In the genomic region with DNA sequence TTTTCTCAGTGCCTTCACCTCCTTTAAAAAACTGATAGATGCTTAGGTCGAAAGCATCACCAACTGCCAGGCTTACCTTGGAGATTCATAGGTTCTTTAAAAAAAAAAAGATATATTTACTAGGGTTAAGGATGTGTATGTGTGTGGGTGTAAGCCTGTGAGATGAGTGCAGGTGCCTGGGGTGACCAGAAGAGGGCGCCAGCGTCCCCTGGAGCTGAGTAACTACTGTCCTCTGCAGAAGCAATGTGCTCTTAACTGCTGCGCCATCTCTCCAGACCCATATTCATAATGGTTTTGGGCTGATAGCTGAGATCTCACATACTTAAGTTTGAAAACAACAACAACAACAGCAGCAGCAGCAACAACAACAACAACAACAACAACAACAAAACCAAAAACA, we compare ENCODE assay signal across 15 mouse cellular contexts. TPM values are rescaled to one million over a fixed set of nuclear protein-coding genes. Genes with fewer than 3 reads are reported as not detected.
DNase-seq lines count a peak whose midpoint lies in the region; ATAC-seq and TF ChIP-seq lines count a peak whose summit lies in the region.
"Had no signal": no experiment of that assay in that cellular context is flagged by ENCODE, and none has a peak within 500 bp of the region (broad histone marks: within the 10 kb centered on the region; RNA-seq: fewer than 3 reads in every experiment).

No protein-coding gene starts in this region.

- no peak overlapping the region for H3K27ac ChIP-seq in left cerebral cortex, adult 2 months
- no peak overlapping the region for H3K27ac ChIP-seq in forebrain, embryonic 15.5 days (replicated peaks)
- H3K27ac ChIP-seq: liver, embryonic 15.5 days; stomach, embryonic 15.5 days had no signal

- no peaks in the 10 kb centered on the region for H3K27me3 ChIP-seq in E14TG2a.4 (ENCODE audit: insufficient read depth, low read length)
- no peaks in the 10 kb centered on the region for H3K27me3 ChIP-seq in forebrain, embryonic 15.5 days
- H3K27me3 ChIP-seq: liver, embryonic 15.5 days; stomach, embryonic 15.5 days had no signal

- no peak for ATAC-seq in forebrain, embryonic 15.5 days (replicated peaks)
- ATAC-seq: forebrain, embryonic 16.5 days had no signal

- no peak overlapping the region for H3K4me2 ChIP-seq in forebrain, embryonic 15.5 days (replicated peaks)
- H3K4me2 ChIP-seq: liver, embryonic 15.5 days; stomach, embryonic 15.5 days had no signal

- no peak overlapping the region for H3K4me3 ChIP-seq in left cerebral cortex, adult 2 months
- H3K4me3 ChIP-seq in E14TG2a.4 (replicated peaks; ENCODE audit: low read length), result no peak overlapping the region
- no peak overlapping the region for H3K4me3 ChIP-seq in forebrain, embryonic 15.5 days
- H3K4me3 ChIP-seq: liver, embryonic 15.5 days; myocyte; stomach, embryonic 15.5 days had no signal

- 89% methylated on average over 4 of the region's 4 CpGs for WGBS in forebrain, embryonic 15.5 days

- no peak for DNase-seq in left cerebral cortex, adult 2 months (ENCODE audit: extremely low spot score in 1 of 2, low spot score in 2 of 2)
- no peak for DNase-seq in left cerebral cortex, adult 18-20 months (ENCODE audit: low spot score in 2 of 2)
- DNase-seq in B cell, adult 2 months, result peak; percentile 38 to 44
- DNase-seq in brain, embryonic 14.5 days (ENCODE audit: low read depth), result no peak
- DNase-seq in cerebellum, adult 9-11 months, result no peak
- DNase-seq: adrenal gland, postnatal 14 days; heart, postnatal 10 days; kidney, postnatal 4 days; right cerebral cortex, postnatal 14 days had no signal

- no peak for TF ChIP-seq POLR2A in brain, embryonic 14.5 days (IDR thresholded peaks at IDR 0.05; ENCODE audit: borderline replicate concordance, extremely low read depth, insufficient read depth, insufficient read length, poor library complexity, severe bottlenecking)

- no peaks in the 10 kb centered on the region for H3K4me1 ChIP-seq in E14TG2a.4 (replicated peaks; ENCODE audit: low read depth, low read length)
- H3K4me1 ChIP-seq in forebrain, embryonic 15.5 days, result no peaks in the 10 kb centered on the region
- H3K4me1 ChIP-seq: liver, embryonic 15.5 days; stomach, embryonic 15.5 days had no signal

- no peaks in the 10 kb centered on the region for H3K9me3 ChIP-seq in E14TG2a.4 (ENCODE audit: low read length)
- H3K9me3 ChIP-seq in forebrain, embryonic 15.5 days, result no peaks in the 10 kb centered on the region
- H3K9me3 ChIP-seq: liver, embryonic 15.5 days; stomach, embryonic 15.5 days had no signal

- peak; percentile 16 for TF ChIP-seq CTCF in left cerebral cortex, adult 2 months (IDR thresholded peaks at IDR 0.05)
- TF ChIP-seq CTCF in E14TG2a.4 (conservative IDR thresholded peaks at IDR 0.05; ENCODE audit: low read length), result peak; percentile 78
- TF ChIP-seq CTCF in brain, embryonic 14.5 days (IDR thresholded peaks at IDR 0.05; ENCODE audit: borderline replicate concordance, extremely low read depth, insufficient read depth, insufficient read length), result peak; percentile 34; the same call in 1 of the 2 replicates

- no peaks in the 10 kb centered on the region for H3K36me3 ChIP-seq in E14TG2a.4 (ENCODE audit: insufficient read depth, low read length)
- H3K36me3 ChIP-seq in forebrain, embryonic 15.5 days, result no peaks in the 10 kb centered on the region
- H3K36me3 ChIP-seq: liver, embryonic 15.5 days; stomach, embryonic 15.5 days had no signal

- intact Hi-C loops in left cerebral cortex, adult 2 months (cut with DNase I), result no loop called here

- H3K9ac ChIP-seq in forebrain, embryonic 15.5 days (replicated peaks), result no peak overlapping the region
- H3K9ac ChIP-seq: liver, embryonic 15.5 days; stomach, embryonic 15.5 days had no signal

RNA-seq across cellular contexts. Expression of gene Cabcoco1, which starts 35.5 kb away (rescaled TPM):
- 1 to 10 TPM; 1.7 to 1.8 TPM for total RNA-seq in left cerebral cortex, adult 2 months (2021)
- total RNA-seq in left cerebral cortex, adult 18-20 months (2021), result 1 to 10 TPM; 1.7 to 2.5 TPM
- 0.29 and 0.82 TPM in 2 replicates for polyA plus RNA-seq in brain, embryonic 14.5 days (2012; rRNA removed)
- 0.49 and 1.6 TPM in 2 replicates for polyA plus RNA-seq in forebrain, embryonic 15.5 days (2015; fragmentation: Nextera tagmentation; extraction: Ambion mirVana)
- polyA plus RNA-seq: myocyte had no signal

Comparison
In these comparisons a context has a peak if more than half of its experiments do, and no peak if none do; other contexts are left out.
1. DNase-seq: peak in B cell, adult 2 months (2 of 2); none in left cerebral cortex, adult 2 months (0 of 2), left cerebral cortex, adult 18-20 months (0 of 2), brain, embryonic 14.5 days (single experiment) and cerebellum, adult 9-11 months (single experiment).
2. CTCF ChIP-seq: peak in every context shown above with its lines; median percentile 78 in E14TG2a.4; 34 in brain, embryonic 14.5 days; 16 in left cerebral cortex, adult 2 months.